Mouse (Mus musculus): ENCODE results near the gene Cept1. TPM values are rescaled to one million over a fixed set of nuclear protein-coding genes. Genes with fewer than 3 reads are reported as not detected.

The Cept1 gene
- polyA plus RNA-seq, 2 experiments = 42.9 to 68.5 TPM

- no peak for TF ChIP-seq POLR2A (IDR thresholded peaks at IDR 0.05; ENCODE audit: borderline replicate concordance, extremely low read depth, insufficient read depth, insufficient read length)
- ATAC-seq (ENCODE audit: low FRiP score, low read depth) = no peak
- H3K4me3 ChIP-seq (replicated peaks; ENCODE audit: low read length) = no peak overlapping the region
These were observed 63.7 kb downstream of the Cept1 start for GRCm38 (mm10) chr3:106483796-106484405.

GRCm38 (mm10) chr3:106483297-106483696 is 64.3 kb downstream of the Cept1 start:
- Histone ChIP-seq H3K36me3 (ENCODE audit: control insufficient read depth, insufficient read depth, low read length) (no peaks in the 10 kb centered on the region), H3K9me3 (ENCODE audit: control insufficient read depth, low read length) (no peaks in the 10 kb centered on the region), H3K9ac (ENCODE audit: low read depth, low read length, severe bottlenecking) (no peak overlapping the region), H3K27me3 (ENCODE audit: control insufficient read depth, insufficient read depth, low read length) (0 out of 2 replicates have a peak, but pooled peaks cover 6% of the 10 kb centered on the region), H3K4me1 (ENCODE audit: control insufficient read depth, insufficient read depth, low read length) (no peaks in the 10 kb centered on the region), H3K4me2 (replicated peaks; ENCODE audit: low read depth, low read length, severe bottlenecking) (peak overlapping the region; percentile 90; the same call in 1 of the 2 replicates), H3K4me3 (replicated peaks; ENCODE audit: low read length) (no peak overlapping the region), H3K27ac (replicated peaks; ENCODE audit: low read depth, low read length) (no peak overlapping the region)
- ATAC-seq (ENCODE audit: low FRiP score, low read depth) (no peak), DNase-seq (ENCODE audit: low spot score) (no peak)
- 53% methylated on average over 7 of the region's 7 CpGs for WGBS
- no peak for TF ChIP-seq POLR2A (IDR thresholded peaks at IDR 0.05; ENCODE audit: borderline replicate concordance, extremely low read depth, insufficient read depth, insufficient read length)

More at GRCm38 (mm10) chr3:106483796-106484405, 63.7 kb downstream of the Cept1 start:
- H3K9me3 ChIP-seq (ENCODE audit: control insufficient read depth, low read length) = no peaks in the 10 kb centered on the region
- H3K27ac ChIP-seq (replicated peaks; ENCODE audit: low read depth, low read length) = no peak overlapping the region
- H3K4me2 ChIP-seq (replicated peaks; ENCODE audit: low read depth, low read length, severe bottlenecking) = no peak overlapping the region
- DNase-seq (ENCODE audit: low spot score) = no peak
- H3K4me1 ChIP-seq (ENCODE audit: control insufficient read depth, insufficient read depth, low read length) = no peaks in the 10 kb centered on the region
- no peaks in the 10 kb centered on the region for H3K36me3 ChIP-seq (ENCODE audit: control insufficient read depth, insufficient read depth, low read length)
- H3K9ac ChIP-seq (ENCODE audit: low read depth, low read length, severe bottlenecking) = no peak overlapping the region
- 55% methylated on average over 4 of the region's 4 CpGs for WGBS
- 0 out of 2 replicates have a peak, but pooled peaks cover 6% of the 10 kb centered on the region for H3K27me3 ChIP-seq (ENCODE audit: control insufficient read depth, insufficient read depth, low read length)

- 2% methylated on average over 41 of the region's 44 CpGs for WGBS
- DNase-seq (ENCODE audit: low spot score) (no peak), ATAC-seq (ENCODE audit: low FRiP score, low read depth) (0 out of 2 replicates have a peak, but pooled peaks have one; percentile 23)
- no peaks in the 10 kb centered on the region for H3K36me3 ChIP-seq (ENCODE audit: control insufficient read depth, insufficient read depth, low read length)
- H3K9ac ChIP-seq (ENCODE audit: low read depth, low read length, severe bottlenecking) = peak within 1 kb of the TSS; percentile 65
- no peak within 1 kb of the TSS for H3K27ac ChIP-seq (replicated peaks; ENCODE audit: low read depth, low read length)
- H3K9me3 ChIP-seq (ENCODE audit: control insufficient read depth, low read length) = no peaks in the 10 kb centered on the region
- TF ChIP-seq POLR2A (IDR thresholded peaks at IDR 0.05; ENCODE audit: borderline replicate concordance, extremely low read depth, insufficient read depth, insufficient read length) = no peak
- H3K4me3 ChIP-seq (replicated peaks; ENCODE audit: low read length) = peak within 1 kb of the TSS; percentile 58
- peak within 1 kb of the TSS; percentile 90 for H3K4me2 ChIP-seq (replicated peaks; ENCODE audit: low read depth, low read length, severe bottlenecking)
- 0 out of 2 replicates have a peak, but pooled peaks cover 6% of the 10 kb centered on the region for H3K27me3 ChIP-seq (ENCODE audit: control insufficient read depth, insufficient read depth, low read length)
- H3K4me1 ChIP-seq (ENCODE audit: control insufficient read depth, insufficient read depth, low read length) = no peaks in the 10 kb centered on the region
These were observed 65.1 kb downstream of the Cept1 start, which contains the start of gene Dennd2d for GRCm38 (mm10) chr3:106482281-106483081. Gene Dennd2d, plus strand, starts transcription at chr3:106482405.

- Histone ChIP-seq H3K9ac (ENCODE audit: low read depth, low read length, severe bottlenecking) (no peak overlapping the region), H3K27me3 (ENCODE audit: control insufficient read depth, insufficient read depth, low read length) (no peaks in the 10 kb centered on the region), H3K4me3 (replicated peaks; ENCODE audit: low read length) (no peak overlapping the region), H3K4me2 (replicated peaks; ENCODE audit: low read depth, low read length, severe bottlenecking) (no peak overlapping the region), H3K27ac (replicated peaks; ENCODE audit: low read depth, low read length) (no peak overlapping the region), H3K9me3 (ENCODE audit: control insufficient read depth, low read length) (no peaks in the 10 kb centered on the region), H3K4me1 (ENCODE audit: control insufficient read depth, insufficient read depth, low read length) (no peaks in the 10 kb centered on the region), H3K36me3 (ENCODE audit: control insufficient read depth, insufficient read depth, low read length) (no peaks in the 10 kb centered on the region)
- no peak for ATAC-seq (ENCODE audit: low FRiP score, low read depth)
- DNase-seq (ENCODE audit: low spot score) = no peak
- no peak for TF ChIP-seq POLR2A (IDR thresholded peaks at IDR 0.05; ENCODE audit: borderline replicate concordance, extremely low read depth, insufficient read depth, insufficient read length)
- 60% methylated on average over 1 of the region's 1 CpGs for WGBS
These were observed 70.7 kb downstream of the Cept1 start for GRCm38 (mm10) chr3:106476863-106477262.

- H3K4me2 ChIP-seq (replicated peaks; ENCODE audit: low read depth, low read length, severe bottlenecking) = no peak overlapping the region
- H3K36me3 ChIP-seq (ENCODE audit: control insufficient read depth, insufficient read depth, low read length) = no peaks in the 10 kb centered on the region
- no peaks in the 10 kb centered on the region for H3K27me3 ChIP-seq (ENCODE audit: control insufficient read depth, insufficient read depth, low read length)
- DNase-seq (ENCODE audit: low spot score) (no peak), ATAC-seq (ENCODE audit: low FRiP score, low read depth) (no peak)
- no peak overlapping the region for H3K9ac ChIP-seq (ENCODE audit: low read depth, low read length, severe bottlenecking)
- no peak overlapping the region for H3K27ac ChIP-seq (replicated peaks; ENCODE audit: low read depth, low read length)
- WGBS = 80% methylated on average over 4 of the region's 4 CpGs
- H3K4me3 ChIP-seq (replicated peaks; ENCODE audit: low read length) = no peak overlapping the region
- H3K9me3 ChIP-seq (ENCODE audit: control insufficient read depth, low read length) = no peaks in the 10 kb centered on the region
- H3K4me1 ChIP-seq (ENCODE audit: control insufficient read depth, insufficient read depth, low read length) = no peaks in the 10 kb centered on the region
- TF ChIP-seq POLR2A (IDR thresholded peaks at IDR 0.05; ENCODE audit: borderline replicate concordance, extremely low read depth, insufficient read depth, insufficient read length) = no peak
These were observed 73.4 kb downstream of the Cept1 start for GRCm38 (mm10) chr3:106474210-106474609.
